Mouse (Mus musculus) frontal cortex, postnatal 14 days (tissue): ENCODE measurements at regions not wholly inside any gene's neighbourhood (a gene's known extent, or its start where the extent isn't known, plus 50 kb on each side); places are given as distances from the start of the nearest gene placed in this dataset.

ENCODE experiments used
- DNase-seq, 2 experiments: peaks; one replicate each; pipeline ENCODE4 v3.0.0; 2022; ENCODE audit warnings: low spot score in 2 of 2

- DNase-seq, result no peak
Observed at GRCm38 (mm10) chr1:128975586-128975985, 297.5 kb upstream of the Thsd7b start.

- DNase-seq, result no peak
Observed at GRCm38 (mm10) chr1:128951436-128951835, 321.7 kb upstream of the Thsd7b start.

GRCm38 (mm10) chr1:128950512-128950911 is 322.6 kb upstream of the Thsd7b start:
- no peak for DNase-seq

- DNase-seq, result no peak
Observed at GRCm38 (mm10) chr1:128914811-128915210, 322.7 kb upstream of the Cxcr4 start.

GRCm38 (mm10) chr1:128912532-128912931 is 320.4 kb upstream of the Cxcr4 start:
- DNase-seq, result no peak

- no peak for DNase-seq
Observed at GRCm38 (mm10) chr1:128907566-128907965, 315.5 kb upstream of the Cxcr4 start.

- no peak for DNase-seq
Observed at GRCm38 (mm10) chr1:128898025-128898424, 305.9 kb upstream of the Cxcr4 start.

GRCm38 (mm10) chr1:128894546-128894945 is 302.5 kb upstream of the Cxcr4 start:
- DNase-seq, result no peak

GRCm38 (mm10) chr1:128878291-128878690 is 286.2 kb upstream of the Cxcr4 start:
- no peak for DNase-seq

GRCm38 (mm10) chr1:128875289-128875688 is 283.2 kb upstream of the Cxcr4 start:
- peak in 1 of 2 experiments; percentile 35 for DNase-seq

- DNase-seq, result no peak
Observed at GRCm38 (mm10) chr1:128874190-128874589, 282.1 kb upstream of the Cxcr4 start.

GRCm38 (mm10) chr1:128868761-128869160 is 276.7 kb upstream of the Cxcr4 start:
- no peak for DNase-seq

- DNase-seq, result no peak
Observed at GRCm38 (mm10) chr1:128860537-128860936, 268.4 kb upstream of the Cxcr4 start.

- DNase-seq, result no peak
Observed at GRCm38 (mm10) chr1:128860094-128860493, 268.0 kb upstream of the Cxcr4 start.

GRCm38 (mm10) chr1:128858661-128859060 is 266.6 kb upstream of the Cxcr4 start:
- no peak for DNase-seq

- no peak for DNase-seq
Observed at GRCm38 (mm10) chr1:128856933-128857332, 264.8 kb upstream of the Cxcr4 start.

- no peak for DNase-seq
Observed at GRCm38 (mm10) chr1:128854649-128855048, 262.6 kb upstream of the Cxcr4 start.

GRCm38 (mm10) chr1:128853286-128853685 is 261.2 kb upstream of the Cxcr4 start:
- no peak for DNase-seq

- no peak for DNase-seq
Observed at GRCm38 (mm10) chr1:128837361-128837760, 245.3 kb upstream of the Cxcr4 start.

- DNase-seq, result no peak
Observed at GRCm38 (mm10) chr1:128835510-128835909, 243.4 kb upstream of the Cxcr4 start.

GRCm38 (mm10) chr1:128833096-128833715 is 241.1 kb upstream of the Cxcr4 start:
- no peak for DNase-seq

GRCm38 (mm10) chr1:128832201-128832883 is 240.2 kb upstream of the Cxcr4 start:
- DNase-seq, result peak; percentile 28 to 64

- no peak for DNase-seq
Observed at GRCm38 (mm10) chr1:128830671-128831240, 238.7 kb upstream of the Cxcr4 start.
